Mouse (Mus musculus) CH12.LX (cell line): Measurements from ENCODE around the gene Gm49486. TPM values are rescaled to one million over a fixed set of nuclear protein-coding genes. Genes with fewer than 3 reads are reported as not detected.

Experiments used
- DNase-seq: peaks from one replicate; pipeline ENCODE4 v3.0.0-alpha.2; 2013; ENCODE audit errors: extremely low read depth
- H3K27ac ChIP-seq: 2 replicates; pipeline ENCODE4 v1.5.1; 2012; ENCODE audit warnings: low read depth, mild to moderate bottlenecking, control low read depth, moderate library complexity; ENCODE audit not compliant: insufficient read depth
- H3K27me3 ChIP-seq: replicated peaks from 2 replicates; pipeline ENCODE3; 2012; ENCODE audit warnings: inconsistent platforms
- H3K36me3 ChIP-seq, 2 experiments: replicated peaks in 1 of 2; 2 replicates each; pipeline versions ENCODE3 to v1.6.1; 2012; ENCODE audit warnings: inconsistent platforms in 1 of 2, low read length in 1 of 2, mild to moderate bottlenecking in 1 of 2, mixed read lengths in 1 of 2, moderate library complexity in 1 of 2; ENCODE audit not compliant: control insufficient read depth in 1 of 2, insufficient read depth in 1 of 2
- H3K4me1 ChIP-seq, 2 experiments: 2 replicates each; pipeline ENCODE4 v1.6.1; 2012; ENCODE audit warnings: inconsistent platforms in 1 of 2, moderate library complexity in 1 of 2; ENCODE audit not compliant: insufficient read depth in 2 of 2, control insufficient read depth in 1 of 2
- H3K4me2 ChIP-seq: 2 replicates; pipeline ENCODE4 v1.6.1; 2012; ENCODE audit warnings: low read depth, mild to moderate bottlenecking, control low read depth; ENCODE audit not compliant: poor library complexity, insufficient read depth, severe bottlenecking
- H3K4me3 ChIP-seq, 3 experiments: fragments of 150-350 bp in 1 of 3; sonication (generic) in 1 of 3; replicated peaks in 1 of 3; 2 replicates each; pipeline versions ENCODE3 to v1.5.1; 2011 to 2012; ENCODE audit warnings: low read depth in 2 of 3, low read length in 2 of 3, mild to moderate bottlenecking in 2 of 3, moderate library complexity in 2 of 3, control low read depth in 1 of 3, improper control_type of control experiment in 1 of 3, inconsistent platforms in 1 of 3, mixed read lengths in 1 of 3; ENCODE audit not compliant: poor library complexity in 1 of 3
- H3K79me2 ChIP-seq: replicated peaks from 2 replicates; pipeline ENCODE4 v1.6.1; 2012; ENCODE audit warnings: mild to moderate bottlenecking, moderate library complexity; ENCODE audit not compliant: control insufficient read depth, poor library complexity, insufficient read depth, severe bottlenecking; ENCODE audit errors: extremely low read depth
- H3K9ac ChIP-seq: 2 replicates; pipeline ENCODE4 v1.6.1; 2012; ENCODE audit warnings: low read depth, mild to moderate bottlenecking, control low read depth, moderate library complexity; ENCODE audit not compliant: insufficient read depth
- H3K9me3 ChIP-seq: replicated peaks from 2 replicates; pipeline ENCODE3; 2012; ENCODE audit warnings: low read length, inconsistent platforms, mixed read lengths
- BHLHE40 ChIP-seq: IDR thresholded peaks from 2 replicates; pipeline ENCODE4 v1.6.1; 2011; ENCODE audit warnings: mild to moderate bottlenecking, low read depth, low read length, improper control_type of control experiment
- ELF1 ChIP-seq: IDR thresholded peaks from 2 replicates; pipeline ENCODE4 v1.6.1; 2014; ENCODE audit warnings: low read depth, mild to moderate bottlenecking, inconsistent platforms, low read length, improper control_type of control experiment
- EP300 ChIP-seq: IDR thresholded peaks from 2 replicates; pipeline ENCODE4 v1.6.1; 2011; ENCODE audit warnings: low read length, improper control_type of control experiment
- ETS1 ChIP-seq: conservative IDR thresholded peaks from 2 replicates; pipeline ENCODE4 v1.6.1; 2012; ENCODE audit warnings: low read depth, mild to moderate bottlenecking, inconsistent platforms, low read length, improper control_type of control experiment, moderate library complexity
- GABPA ChIP-seq: IDR thresholded peaks from 2 replicates; pipeline ENCODE4 v1.6.1; 2012; ENCODE audit warnings: low read depth, low read length, improper control_type of control experiment, inconsistent platforms; ENCODE audit not compliant: insufficient replicate concordance
- JUN ChIP-seq: IDR thresholded peaks from 2 replicates; pipeline ENCODE4 v1.6.1; 2011; ENCODE audit warnings: low read depth, mild to moderate bottlenecking, low read length, improper control_type of control experiment, moderate library complexity; ENCODE audit not compliant: insufficient read depth
- KAT2A ChIP-seq: IDR thresholded peaks from 2 replicates; pipeline ENCODE4 v1.6.1; 2012; ENCODE audit warnings: low read length, improper control_type of control experiment, inconsistent platforms; ENCODE audit not compliant: insufficient replicate concordance
- MAZ ChIP-seq: IDR thresholded peaks from 2 replicates; pipeline ENCODE4 v1.6.1; 2012; ENCODE audit warnings: low read depth, mild to moderate bottlenecking, inconsistent platforms, low read length, improper control_type of control experiment, moderate library complexity
- MEF2A ChIP-seq: IDR thresholded peaks from 2 replicates; pipeline ENCODE4 v1.6.1; 2014; ENCODE audit warnings: low read depth, mild to moderate bottlenecking, inconsistent platforms, low read length, improper control_type of control experiment, borderline replicate concordance
- MXI1 ChIP-seq: IDR thresholded peaks from 2 replicates; pipeline ENCODE4 v1.6.1; 2011; ENCODE audit warnings: mild to moderate bottlenecking, low read depth, low read length, improper control_type of control experiment
- NELFE ChIP-seq: IDR thresholded peaks from 2 replicates; pipeline ENCODE4 v1.6.1; 2011; ENCODE audit warnings: low read depth, low read length, improper control_type of control experiment
- NRF1 ChIP-seq: IDR thresholded peaks from 2 replicates; pipeline ENCODE4 v1.6.1; 2014; ENCODE audit warnings: low read depth, mild to moderate bottlenecking, inconsistent platforms, low read length, improper control_type of control experiment, moderate library complexity
- POLR2A ChIP-seq: IDR thresholded peaks from 2 replicates; pipeline ENCODE4 v1.6.1; 2011; ENCODE audit warnings: low read depth, mild to moderate bottlenecking, improper control_type of control experiment, low read length
- RAD21 ChIP-seq: IDR thresholded peaks from 2 replicates; pipeline ENCODE4 v1.6.1; 2011; ENCODE audit warnings: low read depth, mild to moderate bottlenecking, low read length, improper control_type of control experiment, moderate library complexity
- RCOR1 ChIP-seq: conservative IDR thresholded peaks from 2 replicates; pipeline ENCODE4 v1.6.1; 2012; ENCODE audit warnings: low read depth, mild to moderate bottlenecking, inconsistent platforms, low read length, improper control_type of control experiment
- SIN3A ChIP-seq: IDR thresholded peaks from 2 replicates; pipeline ENCODE4 v1.6.1; 2012; ENCODE audit warnings: low read length, improper control_type of control experiment, inconsistent platforms
- SMC3 ChIP-seq: IDR thresholded peaks from 2 replicates; pipeline ENCODE4 v1.6.1; 2011; ENCODE audit warnings: low read depth, low read length, improper control_type of control experiment
- TBP ChIP-seq: conservative IDR thresholded peaks from 2 replicates; pipeline ENCODE4 v1.6.1; 2011; ENCODE audit warnings: low read depth, low read length, improper control_type of control experiment
- TCF12 ChIP-seq: IDR thresholded peaks from 2 replicates; pipeline ENCODE4 v1.6.1; 2014; ENCODE audit warnings: low read depth, mild to moderate bottlenecking, inconsistent platforms, low read length, improper control_type of control experiment
- USF1 ChIP-seq: IDR thresholded peaks from 2 replicates; pipeline ENCODE4 v1.6.1; 2014; ENCODE audit warnings: low read depth, mild to moderate bottlenecking, inconsistent platforms, low read length, improper control_type of control experiment
- USF2 ChIP-seq: conservative IDR thresholded peaks from 2 replicates; pipeline ENCODE4 v1.6.1; 2011; ENCODE audit warnings: low read depth, low read length, improper control_type of control experiment
- ZMIZ1 ChIP-seq: IDR thresholded peaks from 2 replicates; pipeline ENCODE4 v1.6.1; 2012; ENCODE audit warnings: low read depth, mild to moderate bottlenecking, inconsistent platforms, low read length, improper control_type of control experiment
- dilution Hi-C: fragments of 300-500 bp; cut with MboI; formaldehyde crosslinking; loops from 2 replicates; pipeline ENCODE4 v1.14.3; 2020; ENCODE audit warnings: low sequenced_read_pairs; ENCODE audit not compliant: extremely low pct_unique_long_range_greater_than_20kb, extremely low pct_ligation_motif_present
- in situ Hi-C: fragments of 300-500 bp; cut with MboI; formaldehyde crosslinking; loops from 3 replicates; pipeline ENCODE4 v1.14.3; 2019; ENCODE audit warnings: low sequenced_read_pairs, low pct_ligation_motif_present, low pct_unique_long_range_greater_than_20kb, mixed read lengths
- polyA plus RNA-seq: library from polyadenylated mRNA; unstranded; fragments of >175 nt; gene quantifications from 2 replicates; pipeline ENCODE4 v1.2.1, GENCODE M21; 2012; ENCODE audit warnings: low read depth; ENCODE audit not compliant: insufficient read length
- total RNA-seq, 2 experiments: library from RNA; depleted of rRNA; stranded (reverse); fragments of 300-350 nt in 1 of 2; fragments of >200 nt in 1 of 2; gene quantifications; 2 replicates each; pipeline ENCODE4 v1.2.3; 2012 to 2014

Gm49486 gene
- total and polyA plus RNA-seq, 3 experiments: 0.21 to 0.77 (median 0.59) TPM

GRCm38 (mm10) chr15:79219572-79219971 lies 9.6 kb upstream of the Gm49486 start:
- H3K4me2 ChIP-seq: no peak overlapping the region
- no peaks in the 10 kb centered on the region for H3K9me3 ChIP-seq
- in situ Hi-C loops: no loop called here
- dilution Hi-C loops: no loop called here
- no peaks in the 10 kb centered on the region for H3K79me2 ChIP-seq
- peaks cover 1 to 5% of the 10 kb centered on the region in 2 experiments for H3K4me1 ChIP-seq
- no peak overlapping the region for H3K4me3 ChIP-seq
- no peak for TF ChIP-seq NELFE
- no peak for TF ChIP-seq EP300
- no peak for TF ChIP-seq ELF1
- TF ChIP-seq RAD21: no peak
- no peak for TF ChIP-seq MAZ
- no peak for TF ChIP-seq USF1
- no peak for TF ChIP-seq POLR2A
- TF ChIP-seq SMC3: no peak
- TF ChIP-seq MXI1: no peak
- no peak for TF ChIP-seq GABPA
- TF ChIP-seq ZMIZ1: no peak
- TF ChIP-seq RCOR1: no peak
- no peak for TF ChIP-seq TCF12
- no peak for TF ChIP-seq TBP
- TF ChIP-seq NRF1: no peak
- TF ChIP-seq KAT2A: no peak
- TF ChIP-seq MEF2A: no peak
- TF ChIP-seq JUN: no peak
- peaks cover 23 to 64% of the 10 kb centered on the region in 2 experiments for H3K36me3 ChIP-seq
- H3K27me3 ChIP-seq: no peaks in the 10 kb centered on the region
- no peak for DNase-seq
- H3K27ac ChIP-seq: no peak overlapping the region
- H3K9ac ChIP-seq: no peak overlapping the region

GRCm38 (mm10) chr15:79223641-79224040 lies 5.5 kb upstream of the Gm49486 start:
- no peaks in the 10 kb centered on the region for H3K9me3 ChIP-seq
- TF ChIP-seq USF2: no peak
- no peak for TF ChIP-seq SIN3A
- no peak for TF ChIP-seq ETS1
- TF ChIP-seq TCF12: no peak
- no peak for TF ChIP-seq BHLHE40
- no peak for TF ChIP-seq RCOR1
- no peak for TF ChIP-seq GABPA
- TF ChIP-seq, all 38 proteins: peak for 0
- no peak overlapping the region for H3K9ac ChIP-seq
- DNase-seq: no peak
- H3K27me3 ChIP-seq: no peaks in the 10 kb centered on the region
- no peak overlapping the region for H3K27ac ChIP-seq
- H3K4me3 ChIP-seq: no peak overlapping the region
- no peak overlapping the region for H3K4me2 ChIP-seq
- H3K79me2 ChIP-seq: no peaks in the 10 kb centered on the region
- peaks cover 0 to 30% of the 10 kb centered on the region in 2 experiments for H3K36me3 ChIP-seq
- in situ Hi-C loops: no loop called here
- H3K4me1 ChIP-seq: peaks cover 5 to 13% of the 10 kb centered on the region in 2 experiments
- dilution Hi-C loops: no loop called here
